Mouse (Mus musculus) retina, postnatal 1 day (tissue): Measurements from ENCODE around the gene Rad51.
A peak's percentile ranks its signal among the peaks of the same experiment; 100 is the strongest.

Source experiments
- DNase-seq: peaks from one replicate; pipeline ENCODE4 v3.0.0-alpha.2; 2012

Rad51 gene

DNA sequence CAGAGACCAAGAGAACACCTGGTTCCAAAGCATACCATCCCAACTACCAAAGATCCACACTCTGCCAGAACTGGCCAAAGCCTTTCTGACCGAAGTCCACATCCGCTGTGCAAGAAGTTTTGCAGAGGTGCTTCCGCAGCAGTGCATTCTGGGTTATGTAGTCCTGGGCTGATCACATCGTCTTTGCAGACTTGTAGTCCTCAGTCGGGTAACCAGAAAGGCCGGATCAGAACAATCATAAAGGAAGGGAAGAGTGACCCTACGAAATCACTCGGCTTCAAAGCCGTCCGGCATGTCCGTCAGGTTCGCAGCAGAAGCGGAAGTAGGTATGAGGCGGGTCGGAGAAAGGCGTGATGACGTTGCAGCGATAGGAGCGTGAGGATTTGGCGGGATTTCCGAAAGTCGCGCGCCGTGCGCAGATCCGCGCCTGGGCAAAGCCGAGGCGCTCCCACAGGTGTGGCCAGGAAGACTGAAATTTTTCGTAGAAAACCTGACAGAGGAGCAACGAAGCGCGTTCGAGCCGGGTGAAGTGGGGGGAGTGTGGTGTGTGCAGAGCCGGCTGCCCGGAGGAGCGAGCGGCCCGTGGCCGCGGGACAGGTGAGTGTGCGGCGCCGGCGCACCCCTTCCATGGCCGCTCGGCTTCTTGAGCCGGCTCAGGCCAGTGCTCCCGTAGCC, at the start of gene Rad51:
Gene Rad51, plus strand, starts transcription at position 356 of the 675 bp plus-strand sequence.
- peak; percentile 93 for DNase-seq

DNA sequence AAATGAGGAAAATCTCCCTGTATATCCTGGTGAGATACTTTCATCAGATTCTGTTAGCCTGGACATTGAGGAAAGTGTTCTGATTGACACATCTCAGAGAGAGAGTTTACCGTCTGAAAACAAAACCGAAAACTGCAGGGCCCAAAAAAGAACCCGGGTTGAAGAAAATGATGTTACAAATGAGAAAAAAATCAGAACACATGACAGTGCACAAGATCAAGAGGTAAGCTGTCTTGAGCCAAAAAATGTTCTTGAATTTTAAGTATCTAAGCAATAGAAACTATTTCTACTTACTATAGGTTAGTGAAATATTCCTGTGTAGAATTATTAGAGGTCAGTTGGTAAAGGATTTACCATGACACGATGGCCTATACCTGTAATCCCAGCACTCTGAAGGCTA, 40.2 kb upstream of the Rad51 start:
- no peak for DNase-seq

DNA sequence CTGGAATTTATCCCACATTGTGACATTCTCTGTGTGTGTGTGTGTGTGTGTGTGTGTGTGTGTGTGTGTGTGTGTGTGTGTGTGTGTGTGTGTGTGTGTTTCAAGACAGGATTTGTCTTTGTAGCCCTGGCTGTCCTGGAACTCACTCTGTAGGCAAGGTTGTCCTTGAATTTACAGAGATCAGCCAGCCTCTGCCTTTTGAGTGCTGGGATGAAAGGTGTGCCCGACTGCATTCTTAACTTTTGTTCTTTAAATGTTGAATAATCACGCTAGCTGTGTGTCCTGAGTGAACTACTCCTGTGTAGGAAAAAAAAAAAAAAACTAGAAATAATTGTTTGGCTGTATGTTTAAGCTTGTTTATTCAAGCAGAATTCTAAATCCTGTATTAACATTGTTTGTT, 26.4 kb upstream of the Rad51 start:
- no peak for DNase-seq

DNA sequence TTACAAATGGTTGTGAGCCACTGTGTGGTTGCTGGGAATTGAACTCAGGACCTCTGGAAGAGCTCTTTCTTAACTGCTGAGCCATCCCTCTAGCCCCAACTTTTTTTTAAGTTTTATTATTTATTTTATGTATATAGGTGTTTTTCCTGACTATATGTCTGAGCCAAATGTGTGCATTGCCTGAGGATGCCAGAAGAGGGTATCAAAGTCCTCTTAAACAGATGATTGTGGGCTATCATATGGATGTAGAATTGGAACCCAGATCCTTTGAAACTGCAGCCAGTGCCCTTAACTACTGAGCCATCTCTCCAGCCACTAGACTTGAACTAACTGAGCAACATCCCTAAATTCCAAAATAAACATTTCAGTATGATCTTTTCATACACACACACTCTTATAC, 11.0 kb upstream of the Rad51 start:
- no peak for DNase-seq

DNA sequence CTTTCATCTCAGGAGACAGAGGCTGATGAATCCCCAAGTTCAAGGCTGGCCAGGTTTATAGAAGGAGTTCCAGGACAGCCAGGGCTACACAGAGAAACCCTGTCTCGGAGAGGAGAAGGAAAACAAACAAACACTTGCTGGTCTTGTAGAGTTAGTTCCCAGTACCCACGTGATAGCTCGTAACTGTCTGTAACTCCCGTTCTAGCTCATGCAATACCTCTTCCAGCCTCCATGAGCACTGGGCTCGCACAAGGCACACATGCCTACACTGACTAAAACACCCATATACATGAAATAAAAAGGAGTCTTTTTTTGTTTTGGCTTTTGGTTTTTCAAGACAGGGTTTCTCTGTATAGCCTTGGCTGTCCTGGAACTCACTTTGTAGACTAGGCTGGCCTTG, 6.0 kb upstream of the Rad51 start:
- no peak for DNase-seq

DNA sequence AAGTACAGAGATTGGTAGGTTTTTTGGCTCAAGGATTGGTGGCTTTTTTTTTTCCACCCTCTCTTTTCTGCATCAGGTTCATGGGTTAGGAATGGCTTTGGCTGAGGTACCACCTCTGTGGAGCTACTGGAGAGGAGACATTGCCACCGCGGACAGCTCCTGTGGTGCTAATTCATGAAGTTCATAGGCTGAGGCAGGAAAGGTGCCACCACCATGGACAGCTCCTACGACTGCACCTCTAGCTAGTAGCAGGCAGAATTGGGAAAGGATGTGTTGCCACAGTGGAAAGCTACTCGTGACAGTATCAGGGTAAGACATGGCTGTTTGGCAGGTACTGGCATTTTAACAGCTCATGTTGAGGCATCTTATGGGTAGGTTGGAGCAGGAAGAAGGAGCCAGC, 4.0 kb upstream of the Rad51 start:
- DNase-seq, result no peak

DNA sequence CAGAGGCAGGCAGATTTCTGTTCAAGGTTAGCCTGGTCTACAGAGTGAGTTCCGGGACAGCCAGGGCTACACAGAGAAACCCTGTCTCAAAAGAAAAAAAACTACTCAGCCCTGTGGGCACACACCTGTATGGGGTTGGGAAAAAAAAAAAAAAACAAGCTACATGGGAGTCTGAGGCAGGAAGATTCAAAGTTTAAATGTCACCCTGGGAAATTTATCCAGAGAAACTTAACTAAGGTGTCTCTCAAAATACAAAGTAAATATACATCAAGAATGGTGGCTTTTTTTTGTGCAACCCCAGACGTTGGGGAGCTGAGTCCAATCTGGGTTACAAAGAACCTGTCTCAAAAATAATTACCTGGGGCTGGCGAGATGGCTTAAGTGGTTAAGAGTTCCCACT, 1.5 kb upstream of the Rad51 start:
- no peak for DNase-seq

DNA sequence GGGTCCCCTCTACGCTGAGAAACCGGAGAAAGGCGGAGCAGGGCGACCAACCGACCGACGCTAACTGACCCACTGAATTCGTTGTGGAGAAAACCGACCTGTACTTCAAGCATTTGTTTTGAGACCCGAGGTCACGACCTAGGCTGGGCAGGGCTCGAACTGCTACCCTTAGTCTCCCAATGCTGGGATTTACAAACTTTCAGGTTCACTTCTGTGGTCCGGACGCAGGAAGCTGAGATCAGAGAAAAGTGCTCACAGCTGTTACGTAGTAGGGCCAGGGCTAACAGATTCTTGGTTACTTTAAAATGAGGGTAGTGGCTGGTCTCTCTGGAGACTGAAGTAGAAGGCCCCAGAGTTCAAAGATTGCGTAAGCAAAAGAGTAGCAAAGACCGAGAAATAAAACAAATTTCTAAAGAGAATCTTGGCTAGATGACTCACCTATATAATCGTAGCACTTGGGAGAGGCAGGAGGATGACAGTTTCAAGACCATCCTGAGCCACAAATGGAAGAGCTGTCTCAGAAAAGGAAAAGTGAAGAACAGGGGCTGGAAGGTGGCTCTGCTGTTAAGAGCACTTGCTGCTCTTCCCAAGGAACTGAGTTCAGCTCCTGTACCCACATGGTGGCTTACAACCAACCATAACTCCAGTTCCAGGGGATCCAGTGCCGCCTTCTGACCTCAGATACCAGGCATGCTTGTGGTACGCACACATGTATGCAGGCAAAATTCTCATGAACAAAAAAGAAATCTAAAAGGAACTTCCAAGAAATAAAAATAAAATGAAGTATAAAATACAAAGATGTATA, 730 bp downstream of the Rad51 start:
- no peak for DNase-seq

DNA sequence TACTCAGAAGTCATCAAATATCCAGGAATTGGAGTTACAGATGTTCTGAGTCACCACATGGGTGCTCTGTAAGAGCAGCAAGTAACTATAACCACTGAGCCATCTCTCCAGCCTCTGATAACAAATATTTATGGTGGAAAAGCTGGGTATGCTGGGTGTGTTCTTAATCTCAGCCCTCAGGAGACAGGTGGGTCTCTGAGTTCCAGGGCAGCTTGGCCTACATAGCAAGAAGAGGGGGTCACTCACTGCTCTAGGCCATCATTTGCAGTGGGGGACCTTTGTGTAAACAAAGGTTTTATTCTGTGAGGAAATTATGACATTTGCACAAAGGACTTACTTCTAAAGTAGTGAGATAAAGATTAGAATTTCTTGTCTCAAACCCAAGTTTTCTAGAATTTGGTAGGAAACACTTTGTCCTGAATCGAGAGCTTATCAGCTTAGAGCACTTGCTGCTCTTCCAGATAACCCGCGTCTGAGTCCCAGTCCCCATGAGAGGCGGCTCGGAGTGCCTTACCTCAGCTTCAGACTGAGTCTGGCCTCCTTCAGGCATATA, 23.8 kb downstream of the Rad51 start:
- DNase-seq, result no peak

DNA sequence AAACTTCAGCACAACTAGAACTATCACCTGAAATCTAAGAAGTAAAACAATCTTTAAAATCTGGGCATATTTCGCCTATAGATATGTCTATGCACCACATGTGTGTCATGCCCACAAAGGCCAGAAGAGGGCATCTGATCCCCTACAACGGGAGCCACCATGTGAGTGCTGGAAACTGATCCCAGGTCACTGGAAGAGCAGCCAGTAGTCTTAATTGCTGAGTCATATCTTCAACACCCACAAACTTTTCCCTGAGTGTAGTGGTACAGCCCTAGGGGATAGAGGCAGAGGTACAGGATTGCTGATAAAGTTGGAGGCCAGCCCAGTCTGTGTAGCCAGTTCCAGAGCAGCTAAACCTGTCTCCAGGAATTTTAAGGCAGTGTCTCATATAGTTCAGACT, 32.6 kb downstream of the Rad51 start:
- peak; percentile 15 for DNase-seq

DNA sequence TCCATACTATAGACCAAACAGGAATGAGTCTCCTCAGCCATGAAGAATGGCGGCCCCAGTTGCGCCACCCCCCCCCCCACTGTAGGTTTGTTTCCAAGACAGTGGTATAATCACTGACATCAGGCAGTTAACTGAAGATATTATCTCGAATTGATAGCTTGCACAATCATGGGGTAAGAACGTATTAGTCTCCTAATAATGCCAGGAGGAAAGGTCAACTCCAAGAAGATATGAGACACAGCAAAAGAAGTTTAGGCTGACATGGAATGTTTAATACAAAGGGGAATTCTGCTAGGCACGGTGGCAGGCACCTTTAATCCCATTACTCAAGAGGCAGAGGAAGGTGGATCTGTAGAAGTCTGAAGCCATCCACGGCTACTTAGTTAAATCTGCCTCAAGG, 33.8 kb downstream of the Rad51 start:
- no peak for DNase-seq

DNA sequence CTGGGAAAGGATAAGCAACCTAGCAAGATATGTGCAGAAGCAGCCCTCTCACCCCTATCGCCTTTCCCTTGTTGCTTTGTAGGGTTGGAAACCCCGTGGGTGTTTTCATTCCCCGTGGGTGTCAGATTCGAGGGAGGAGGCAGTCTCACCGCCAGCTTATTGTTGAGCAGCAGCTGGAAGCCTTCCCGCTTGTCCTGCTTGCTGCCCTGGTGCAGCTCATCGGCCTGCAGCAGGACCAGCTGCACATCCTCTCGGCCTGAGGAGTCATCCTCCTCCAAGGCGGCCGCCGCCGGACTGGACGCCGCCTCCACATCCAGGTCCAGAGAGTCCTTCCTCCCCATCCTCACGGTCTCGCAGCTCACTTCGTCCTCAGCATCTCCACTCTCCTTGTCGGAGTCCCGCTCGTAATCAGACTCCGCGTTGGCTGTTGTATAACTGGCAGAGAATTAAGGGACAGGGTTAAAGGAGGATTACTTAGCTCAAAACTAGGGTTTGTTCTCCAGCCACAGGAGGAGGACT, 34.6 kb downstream of the Rad51 start:
- no peak for DNase-seq

DNA sequence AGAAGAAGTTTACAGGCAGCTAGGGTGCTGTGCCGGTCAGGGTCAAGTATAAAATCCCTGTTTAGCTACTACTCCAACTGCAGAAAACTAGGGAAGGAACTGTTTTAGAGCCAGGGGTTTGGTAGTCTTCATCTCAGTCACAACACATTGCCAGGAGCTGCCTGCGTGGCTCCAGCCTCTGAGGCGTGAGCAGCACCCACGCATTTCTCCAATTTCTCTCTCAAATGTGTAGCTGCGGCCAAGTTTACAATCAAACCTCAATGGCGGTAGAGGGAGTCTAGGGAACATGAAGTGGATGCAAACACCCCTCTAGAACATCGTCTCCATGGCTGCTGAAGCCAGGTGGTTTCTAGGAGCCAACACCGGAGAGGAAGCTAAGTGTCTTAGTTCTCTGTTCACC, 35.2 kb downstream of the Rad51 start:
- DNase-seq, result no peak

DNA sequence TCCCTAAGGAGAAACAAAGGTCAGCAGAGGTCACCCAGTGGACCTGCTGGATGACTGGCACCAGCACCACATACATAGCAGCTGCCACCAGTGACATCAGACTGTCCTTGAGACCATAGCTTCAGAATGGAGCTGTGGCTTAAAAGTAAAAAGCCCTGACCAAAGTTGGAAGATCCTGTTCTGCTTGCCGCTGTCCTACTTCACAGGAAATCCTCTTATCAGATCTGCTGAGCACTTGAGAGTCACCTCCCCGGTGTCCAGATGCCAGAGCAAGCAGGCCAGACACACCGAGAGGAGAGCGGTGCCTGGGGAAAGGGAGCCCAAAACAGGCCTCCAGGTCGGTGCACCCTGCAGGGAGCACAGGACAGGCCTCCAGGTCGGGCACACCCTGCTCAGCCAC, 39.7 kb downstream of the Rad51 start:
- DNase-seq, result no peak

DNA sequence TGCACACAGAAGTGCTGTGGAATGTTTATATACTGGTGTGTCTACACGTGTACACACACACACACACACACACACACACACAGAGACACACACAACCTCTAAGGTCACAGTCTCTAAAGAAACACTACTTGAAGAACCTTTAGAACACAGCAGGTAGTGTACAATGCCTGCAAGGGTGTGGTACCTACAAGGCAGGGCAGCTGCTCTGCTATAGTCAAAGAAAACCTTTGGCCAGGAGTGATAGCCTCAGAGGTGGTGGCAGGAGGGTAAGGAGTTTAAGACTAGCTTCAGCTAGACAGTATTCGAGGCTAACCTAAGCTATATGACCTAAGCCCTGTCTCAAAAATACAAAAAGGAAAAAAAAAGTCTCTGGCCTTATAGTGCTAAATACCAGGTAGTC, 42.1 kb downstream of the Rad51 start:
- DNase-seq, result no peak

DNA sequence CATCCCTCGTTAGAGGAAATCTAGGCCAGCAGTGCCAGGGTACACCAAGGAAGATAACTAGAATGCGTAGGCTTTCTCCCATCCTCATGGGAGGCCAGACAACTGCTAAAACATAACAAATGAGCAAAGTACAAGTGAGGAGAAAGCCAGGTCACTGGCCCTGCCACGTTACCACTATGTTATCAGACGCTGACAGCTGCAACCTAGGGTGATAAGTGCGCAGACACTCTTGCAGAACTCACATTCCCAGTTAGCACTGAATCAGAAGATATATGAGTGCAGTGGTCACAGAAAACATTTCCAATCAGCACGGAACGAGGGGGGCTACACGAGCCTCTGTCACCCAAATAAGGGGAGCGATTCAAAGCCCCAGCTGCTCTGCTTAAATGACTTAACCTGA, 42.8 kb downstream of the Rad51 start:
- DNase-seq, result no peak

DNA sequence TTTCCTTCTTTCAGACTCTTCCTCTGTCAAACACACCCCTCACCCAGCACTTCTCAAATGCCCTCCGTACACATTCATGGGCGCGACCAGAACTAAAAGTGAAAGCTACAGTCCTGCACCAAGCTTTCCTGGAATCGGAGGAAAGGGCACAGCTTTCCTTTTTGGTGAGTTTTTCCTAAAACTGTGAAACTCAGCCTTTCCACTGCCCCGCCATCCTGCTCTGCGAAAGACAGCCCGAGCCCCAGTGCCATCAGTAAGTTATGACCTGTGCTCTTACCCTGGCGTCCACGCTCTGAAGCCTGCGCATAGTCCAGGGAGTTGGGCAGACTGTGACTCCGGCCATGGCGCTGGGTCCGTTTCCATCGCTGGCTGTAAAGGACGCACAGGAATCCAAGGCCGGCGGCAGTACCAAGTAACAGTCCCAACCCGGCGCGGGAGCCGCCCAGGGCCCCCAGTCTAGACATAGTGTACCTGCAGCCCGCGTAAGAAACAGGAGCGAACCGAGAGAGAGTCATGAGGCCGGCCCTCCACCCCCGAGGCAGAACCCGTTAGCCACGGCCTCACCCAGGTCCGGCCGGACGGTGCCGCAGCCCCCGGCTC, 43.6 kb downstream of the Rad51 start:
- no peak for DNase-seq

DNA sequence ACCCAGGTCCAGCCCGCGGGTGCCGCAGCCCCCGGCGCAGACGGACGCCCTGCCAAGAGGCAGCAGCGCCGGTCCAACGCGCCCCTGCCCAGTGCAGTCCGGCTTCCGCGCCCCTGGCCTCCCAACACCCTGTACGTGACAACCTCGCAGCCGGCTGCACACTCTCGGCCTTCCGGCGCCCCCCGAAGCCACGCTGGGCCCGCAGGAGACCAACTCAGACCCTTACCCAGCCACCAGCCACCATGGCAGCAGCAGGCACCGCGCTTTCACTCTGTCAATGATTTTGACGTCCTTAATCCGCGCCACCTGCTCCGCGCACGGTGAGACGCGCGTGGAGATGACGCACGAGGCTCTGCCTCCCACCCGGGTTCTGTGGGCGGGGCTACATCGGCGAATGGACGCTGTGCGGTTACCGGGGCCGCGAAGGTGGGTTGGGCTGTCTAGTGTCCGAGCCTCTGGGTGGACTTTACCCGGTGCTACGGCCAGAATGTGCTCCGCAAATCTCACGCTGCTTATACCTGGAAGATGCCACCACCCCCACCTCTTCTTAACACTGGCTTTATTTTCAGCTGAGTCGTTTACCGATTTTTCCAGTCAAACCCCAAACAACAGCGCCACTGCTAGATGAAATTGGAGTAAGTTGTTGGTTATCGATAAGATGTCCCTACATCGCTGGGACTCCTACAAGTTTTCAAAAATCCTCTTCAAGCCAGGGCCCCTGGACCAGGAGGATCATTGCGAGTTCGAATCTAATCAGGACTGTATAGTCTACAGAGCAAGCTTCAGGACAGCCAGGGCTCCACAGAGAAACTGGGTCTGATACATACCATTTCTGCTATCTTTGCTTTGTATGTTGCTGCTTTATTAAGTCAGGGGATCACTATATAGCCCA, 44.3 kb downstream of the Rad51 start, which contains the start of gene Rmdn3:
Gene Rmdn3, minus strand, starts transcription at position 354 of the 892 bp plus-strand sequence.
- DNase-seq, result peak; percentile 97

DNA sequence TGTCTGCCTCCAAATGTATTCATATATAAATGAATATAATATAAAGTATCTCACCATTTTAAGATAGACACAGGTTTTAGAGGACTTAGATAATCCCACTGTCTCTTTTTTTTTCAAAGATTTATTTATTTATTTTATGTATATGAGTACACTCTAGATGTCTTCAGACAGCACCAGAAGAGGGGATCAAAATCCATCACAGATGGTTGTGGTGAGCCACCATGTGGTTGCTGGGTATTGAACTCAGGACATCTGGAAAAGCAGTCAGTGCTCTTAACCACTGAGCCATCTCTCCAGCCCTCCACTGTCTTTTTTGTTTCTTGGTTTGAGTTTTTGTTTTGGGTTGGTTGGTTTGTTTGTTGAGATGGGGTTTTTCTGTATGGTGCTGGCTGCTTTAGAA, 45.2 kb downstream of the Rad51 start:
- DNase-seq, result no peak

DNA sequence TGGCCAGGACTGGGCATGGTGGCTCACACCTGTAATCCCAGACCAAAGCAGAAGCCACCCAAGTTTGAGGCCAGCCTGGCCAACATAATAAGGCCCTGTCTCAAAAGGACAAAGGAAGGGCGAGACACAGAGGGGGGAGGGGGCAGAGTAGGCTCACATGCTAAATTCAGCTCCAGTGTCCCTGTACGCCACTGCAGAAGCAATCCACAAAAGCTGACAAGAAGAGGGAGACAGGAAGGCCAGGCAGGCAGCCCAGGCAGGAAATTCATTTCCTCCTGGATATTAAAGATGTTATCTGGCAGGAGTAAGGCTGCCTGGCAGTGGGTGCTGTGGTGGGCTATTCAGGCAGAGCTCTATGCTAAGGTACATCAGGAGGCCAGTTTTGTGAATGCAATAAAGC, 48.7 kb downstream of the Rad51 start:
- no peak for DNase-seq

DNA sequence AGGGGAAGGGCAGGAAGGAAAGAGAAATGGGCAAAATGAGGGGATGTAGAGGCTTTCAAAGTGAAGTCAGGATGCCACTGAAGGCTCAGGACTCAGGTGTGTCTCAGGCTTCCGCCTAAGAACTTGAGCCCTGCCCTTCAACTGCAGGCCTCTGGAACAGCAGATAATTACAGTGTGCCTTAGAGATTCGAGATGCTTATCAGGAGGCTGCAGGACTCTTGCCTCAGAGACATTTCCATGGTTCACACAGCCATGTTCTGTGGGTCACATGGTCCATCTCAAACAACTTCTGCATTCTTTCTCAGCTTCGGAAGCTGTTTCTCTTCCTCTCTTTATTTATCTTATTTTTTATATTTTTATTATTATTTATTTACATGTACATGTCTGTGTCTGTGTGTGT, 50.5 kb downstream of the Rad51 start:
- DNase-seq, result no peak

DNA sequence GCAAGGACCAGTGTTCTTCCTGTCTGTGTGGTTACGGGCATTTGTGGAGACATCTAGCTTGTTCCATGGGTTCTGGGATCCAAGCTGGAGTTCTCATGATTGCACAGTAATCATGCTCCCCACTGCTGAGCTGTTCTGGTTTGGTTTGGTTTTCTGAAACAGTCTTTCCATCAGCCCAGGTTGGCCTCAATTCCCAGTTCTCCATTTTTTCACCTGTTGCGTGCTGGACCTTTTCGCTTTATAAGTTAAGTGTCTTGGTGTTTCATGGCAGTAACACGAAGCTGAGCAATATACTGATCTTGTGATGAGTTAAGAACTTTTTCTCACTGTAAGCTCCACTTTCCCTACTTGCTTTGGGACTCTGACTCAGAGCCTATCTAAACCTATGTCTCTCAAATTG, 51.4 kb downstream of the Rad51 start:
- DNase-seq, result no peak

DNA sequence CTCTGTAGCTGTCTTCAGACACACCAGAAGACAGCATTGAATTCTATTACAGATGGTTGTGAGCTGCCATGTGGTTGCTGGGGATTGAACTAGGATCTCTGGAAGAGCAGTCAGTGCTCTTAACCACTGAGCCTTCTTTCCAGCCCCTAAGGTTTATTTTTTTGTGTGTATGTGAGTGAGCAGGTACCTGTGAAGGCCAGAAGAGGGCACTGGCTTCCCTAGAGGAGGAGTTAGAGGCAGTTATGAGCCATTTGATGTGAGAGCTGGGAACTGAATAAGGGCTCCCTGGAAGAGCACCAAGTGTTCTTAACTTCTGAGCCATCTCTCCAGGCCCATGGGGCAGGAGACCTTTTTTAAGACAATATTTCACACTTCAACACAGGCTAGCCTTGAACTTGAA, 52.8 kb downstream of the Rad51 start:
- no peak for DNase-seq
